Mouse (Mus musculus) neural tube, embryonic 10.5 days (tissue): Measurements from ENCODE around the gene Prl7b1.

ENCODE experiments used
- DNase-seq: peaks from one replicate; pipeline ENCODE4 v3.0.0-alpha.2; 2017; ENCODE audit warnings: low spot score; ENCODE audit errors: extremely low spot score

The Prl7b1 gene

DNA sequence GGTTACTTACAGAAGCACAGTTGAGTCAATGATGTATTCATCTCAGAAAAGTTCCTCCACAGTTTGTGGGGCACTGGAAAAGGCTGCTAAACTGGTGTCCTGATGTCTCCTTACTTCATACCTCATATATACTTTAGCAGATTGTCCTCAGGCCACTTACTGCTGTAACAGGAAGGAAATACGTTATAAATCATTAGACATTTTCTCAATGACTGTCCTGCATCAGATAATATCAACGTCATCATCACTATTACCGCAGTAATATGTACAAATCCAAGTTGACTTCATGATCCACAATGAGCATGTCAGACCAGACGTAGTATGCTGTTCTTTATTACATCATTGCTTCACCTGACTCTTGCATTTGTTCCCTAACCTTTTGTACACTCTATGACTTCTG lies at the start of gene Prl7b1:
Prl7b1 (minus strand) TSS at position 101 of the 400 bp plus-strand sequence.
- DNase-seq, result no peak

DNA sequence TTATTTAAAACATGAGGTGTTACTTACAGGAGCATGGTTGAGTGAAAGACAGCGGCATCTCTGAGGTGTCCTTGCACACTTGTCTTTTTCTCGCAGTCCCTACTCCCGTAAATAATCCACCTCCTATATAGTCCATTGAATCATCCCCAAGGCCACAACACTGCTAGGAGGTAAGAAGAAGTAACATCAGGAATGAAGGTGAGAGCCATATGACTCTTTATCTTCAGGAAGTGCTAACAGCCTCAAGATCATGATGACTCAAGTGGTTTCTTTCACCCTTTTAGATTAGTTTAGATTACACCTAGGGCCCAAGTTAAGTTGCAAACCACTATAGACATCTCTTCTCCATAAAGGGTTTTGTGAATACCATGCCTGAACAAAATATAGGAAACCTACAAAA lies 32.0 kb upstream of the Prl7b1 start, which contains the start of gene Prl7a1:
Prl7a1 (minus strand) TSS at position 101 of the 400 bp plus-strand sequence.
- DNase-seq, result no peak

DNA sequence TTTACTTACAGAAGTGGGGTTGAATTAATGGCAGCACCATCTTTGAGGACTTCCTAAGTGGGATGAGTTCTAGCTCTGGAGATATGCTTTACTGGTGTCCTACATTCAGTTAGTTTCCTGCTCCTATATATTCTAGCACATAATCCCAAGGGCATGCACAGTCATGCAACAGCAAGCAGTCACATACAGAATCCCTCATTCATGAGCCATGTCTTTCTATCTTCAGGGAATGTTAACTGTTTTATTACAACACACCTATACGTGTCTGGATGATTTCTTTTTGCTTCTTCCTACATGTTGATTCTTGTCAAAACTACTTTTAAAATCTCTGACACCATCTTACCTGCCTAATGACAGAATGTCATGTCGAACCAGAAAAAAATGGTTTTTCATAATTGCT lies 28.3 kb downstream of the Prl7b1 start, which contains the start of gene Prl8a1:
Prl8a1 (minus strand) TSS at position 101 of the 400 bp plus-strand sequence.
- DNase-seq, result no peak

DNA sequence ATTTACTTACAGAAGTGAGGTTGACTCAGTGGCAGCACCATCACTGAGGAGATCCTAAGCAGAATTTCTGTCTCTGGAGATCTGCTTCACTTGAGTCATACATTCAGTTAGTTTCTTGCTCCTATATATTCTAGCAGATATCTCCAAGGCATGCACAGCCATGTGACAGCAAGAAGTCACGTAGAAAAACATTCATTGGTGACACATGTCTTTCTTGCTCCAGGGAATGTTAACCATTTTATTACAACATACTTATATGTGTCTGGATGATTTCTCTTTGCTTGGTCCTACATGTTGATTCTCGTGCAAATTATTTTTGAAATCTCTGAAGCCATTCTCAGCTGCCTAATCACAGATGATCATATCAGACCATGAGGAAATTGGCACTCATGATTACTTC lies 45.9 kb downstream of the Prl7b1 start, which contains the start of gene Prl8a9:
Prl8a9 (minus strand) TSS at position 101 of the 400 bp plus-strand sequence.
- no peak for DNase-seq

DNA sequence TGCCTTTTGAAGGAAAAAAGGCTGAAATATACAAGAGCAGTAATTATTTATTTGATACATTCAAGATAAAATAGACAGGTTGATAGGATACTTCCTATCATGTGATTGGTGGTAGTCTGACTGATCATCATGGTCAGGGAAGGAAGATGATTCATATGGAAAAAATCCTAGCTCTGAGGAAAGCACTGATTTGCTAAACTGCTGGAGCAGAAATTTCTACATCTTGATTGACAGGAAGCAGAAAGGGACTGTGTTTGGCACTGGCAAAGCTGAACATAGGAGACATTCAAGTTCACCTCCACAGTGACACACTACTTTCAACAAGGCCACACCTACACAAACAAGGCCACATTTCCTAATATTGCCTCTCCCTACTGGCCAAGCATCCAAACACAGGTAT lies 57.0 kb downstream of the Prl7b1 start:
- DNase-seq, result no peak
